Mouse (Mus musculus) B cell, adult 2 months (primary cell): ENCODE measurements around the gene Hoxb8.

Experiments used
- DNase-seq, 2 experiments: peaks; one replicate each; pipeline ENCODE4 v3.0.0; 2022

Gene Hoxb8

GRCm38 (mm10) chr11:96285771-96286738 lies 4.3 kb downstream of the Hoxb8 start, which contains the start of gene Hoxb7:
Hoxb7 (plus strand) TSS chr11:96286623.
- no peak for DNase-seq

DNA sequence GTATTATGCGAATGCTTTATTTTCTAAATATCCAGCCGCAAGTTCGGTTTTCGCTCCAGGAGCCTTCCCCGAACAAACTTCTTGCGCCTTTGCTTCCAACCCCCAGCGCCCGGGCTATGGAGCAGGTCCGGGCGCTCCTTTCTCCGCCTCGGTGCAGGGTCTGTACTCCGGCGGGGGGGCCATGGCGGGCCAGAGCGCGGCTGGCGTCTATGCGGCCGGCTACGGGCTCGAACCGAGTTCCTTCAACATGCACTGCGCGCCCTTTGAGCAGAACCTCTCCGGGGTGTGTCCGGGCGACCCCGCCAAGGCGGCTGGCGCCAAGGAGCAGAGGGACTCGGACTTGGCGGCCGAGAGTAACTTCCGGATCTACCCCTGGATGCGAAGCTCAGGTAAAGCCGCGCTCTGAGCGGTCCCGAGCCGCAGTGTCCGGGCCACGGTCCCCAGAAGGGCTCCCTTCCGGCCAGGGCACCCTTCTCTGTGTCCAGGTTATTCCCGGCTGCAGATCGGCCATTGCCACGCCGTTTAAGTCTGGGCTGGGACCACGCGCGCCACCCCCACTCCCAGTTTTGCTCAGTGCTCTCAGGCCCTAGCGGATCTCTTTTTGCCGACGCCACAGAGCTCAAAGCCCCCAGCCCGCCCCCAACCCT lies 5.2 kb downstream of the Hoxb8 start:
- DNase-seq: peak in 1 of 2 experiments; percentile 36

DNA sequence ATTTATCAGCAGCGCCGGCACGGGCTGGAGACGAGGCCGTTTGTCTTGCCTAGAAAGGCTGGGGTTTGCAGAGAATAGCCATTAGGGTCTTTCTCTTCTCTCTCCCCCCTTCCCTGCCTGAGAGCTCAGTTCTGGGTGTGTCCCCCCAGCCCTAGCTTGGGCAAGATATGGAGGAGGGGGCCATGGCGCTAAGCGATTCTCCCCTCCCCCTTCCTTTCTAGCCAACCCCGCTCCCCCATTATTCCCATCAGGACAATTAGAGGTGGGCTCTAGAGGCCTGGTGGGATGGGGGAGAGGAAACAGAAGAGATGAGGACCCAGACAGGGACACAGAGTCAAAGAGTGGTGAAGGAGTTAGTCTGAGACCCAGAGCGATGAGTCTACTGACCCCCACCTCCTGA lies 5.7 kb downstream of the Hoxb8 start:
- no peak for DNase-seq

DNA sequence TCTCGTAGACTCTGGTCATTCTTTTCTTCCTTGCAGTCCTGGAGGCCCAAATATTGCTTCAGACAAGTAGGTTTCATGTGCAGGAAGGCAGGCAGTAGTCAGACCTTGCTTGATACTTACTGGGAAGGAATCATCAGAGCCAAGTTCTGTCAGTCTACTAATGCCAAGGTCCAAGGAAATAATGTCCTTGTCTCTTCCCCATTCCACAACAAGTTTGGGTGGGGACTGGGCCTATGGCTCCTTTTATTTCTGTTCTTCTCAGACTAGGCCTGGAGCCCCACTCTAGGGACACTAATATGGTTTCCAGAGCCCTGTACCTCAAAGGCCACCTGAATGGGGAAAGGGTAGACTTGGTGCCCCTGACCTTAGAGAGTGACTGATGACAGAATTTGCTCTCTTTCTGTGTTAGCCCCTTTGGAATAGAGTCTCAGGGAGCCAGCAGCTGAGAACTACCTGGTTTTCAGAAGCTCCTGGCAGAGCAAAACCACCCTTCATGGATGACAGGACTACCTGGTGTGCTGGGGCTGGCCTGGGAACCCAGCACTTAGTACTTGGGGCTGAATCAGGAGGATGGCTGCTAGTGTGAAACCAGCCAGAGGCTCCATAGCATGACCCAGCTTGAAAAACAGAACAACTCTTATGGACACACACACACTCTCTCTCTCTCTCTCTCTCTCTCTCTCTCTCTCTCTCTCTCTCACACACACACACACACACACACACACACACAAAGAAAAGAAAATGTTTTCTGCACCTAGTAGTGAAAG lies 6.9 kb downstream of the Hoxb8 start:
- DNase-seq: no peak

DNA sequence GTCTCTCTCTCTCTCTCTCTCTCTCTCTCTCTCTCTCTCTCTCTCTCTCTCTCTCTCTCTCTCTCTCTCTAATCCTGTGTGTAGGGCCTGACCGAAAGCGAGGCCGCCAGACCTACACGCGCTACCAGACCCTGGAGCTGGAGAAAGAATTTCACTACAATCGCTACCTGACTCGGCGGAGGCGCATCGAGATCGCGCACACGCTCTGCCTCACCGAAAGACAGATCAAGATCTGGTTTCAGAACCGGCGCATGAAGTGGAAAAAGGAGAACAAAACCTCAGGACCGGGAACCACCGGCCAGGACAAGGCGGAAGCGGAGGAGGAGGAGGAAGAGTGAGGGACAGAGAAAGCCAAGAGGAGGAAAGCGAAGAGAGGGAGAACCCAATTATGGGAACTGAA lies 7.6 kb downstream of the Hoxb8 start:
- no peak for DNase-seq

DNA sequence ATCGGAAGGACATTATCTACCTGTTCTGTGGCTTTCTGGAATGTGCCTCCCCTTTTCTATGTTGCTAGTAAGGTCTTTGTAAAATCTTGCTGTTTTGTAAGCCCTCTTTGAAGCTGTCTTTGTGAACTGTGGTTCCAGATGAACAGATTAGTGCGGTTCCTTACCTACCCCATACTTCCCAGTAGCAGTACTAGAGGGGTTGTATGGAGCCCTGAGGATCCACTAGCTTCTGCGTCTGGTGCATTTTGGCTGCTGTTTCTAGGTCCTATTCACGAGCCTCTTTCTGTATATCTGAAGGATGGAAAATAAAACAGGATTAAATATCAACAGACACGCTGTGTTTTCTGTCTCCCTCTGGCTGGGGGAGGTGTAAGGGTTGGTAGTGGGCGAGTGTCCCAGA lies 8.1 kb downstream of the Hoxb8 start:
- no peak for DNase-seq

DNA sequence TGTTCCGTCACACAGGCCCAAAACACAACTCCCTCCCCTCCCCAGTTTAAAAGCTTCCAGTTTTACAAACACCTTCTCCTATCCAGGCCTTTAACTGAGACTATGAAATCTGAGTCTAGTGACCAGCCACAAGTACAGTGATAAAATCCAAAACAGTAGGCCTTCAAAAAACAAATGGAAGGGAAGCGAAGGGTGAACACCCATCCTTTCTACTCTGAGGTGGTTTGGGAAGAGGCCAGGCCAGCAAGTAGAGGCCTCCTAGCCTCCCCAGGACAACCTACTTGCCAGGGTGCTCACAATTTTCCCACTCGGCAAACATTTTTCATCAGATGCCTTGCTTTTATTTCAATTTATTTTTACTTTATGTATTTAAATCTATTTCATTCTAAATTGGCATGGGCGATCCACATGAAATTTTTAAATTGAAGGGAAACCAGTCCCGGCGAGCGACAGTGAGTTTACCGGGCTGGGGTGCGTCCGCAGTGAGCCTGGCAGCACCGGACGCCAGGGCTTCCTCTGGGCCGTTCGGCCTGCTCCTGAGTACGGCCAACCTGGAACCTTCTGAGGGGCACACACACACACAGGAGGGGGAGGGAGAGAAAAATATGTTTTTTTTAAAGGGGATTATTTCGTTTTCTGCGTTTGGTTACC lies 9.1 kb downstream of the Hoxb8 start:
- no peak for DNase-seq

DNA sequence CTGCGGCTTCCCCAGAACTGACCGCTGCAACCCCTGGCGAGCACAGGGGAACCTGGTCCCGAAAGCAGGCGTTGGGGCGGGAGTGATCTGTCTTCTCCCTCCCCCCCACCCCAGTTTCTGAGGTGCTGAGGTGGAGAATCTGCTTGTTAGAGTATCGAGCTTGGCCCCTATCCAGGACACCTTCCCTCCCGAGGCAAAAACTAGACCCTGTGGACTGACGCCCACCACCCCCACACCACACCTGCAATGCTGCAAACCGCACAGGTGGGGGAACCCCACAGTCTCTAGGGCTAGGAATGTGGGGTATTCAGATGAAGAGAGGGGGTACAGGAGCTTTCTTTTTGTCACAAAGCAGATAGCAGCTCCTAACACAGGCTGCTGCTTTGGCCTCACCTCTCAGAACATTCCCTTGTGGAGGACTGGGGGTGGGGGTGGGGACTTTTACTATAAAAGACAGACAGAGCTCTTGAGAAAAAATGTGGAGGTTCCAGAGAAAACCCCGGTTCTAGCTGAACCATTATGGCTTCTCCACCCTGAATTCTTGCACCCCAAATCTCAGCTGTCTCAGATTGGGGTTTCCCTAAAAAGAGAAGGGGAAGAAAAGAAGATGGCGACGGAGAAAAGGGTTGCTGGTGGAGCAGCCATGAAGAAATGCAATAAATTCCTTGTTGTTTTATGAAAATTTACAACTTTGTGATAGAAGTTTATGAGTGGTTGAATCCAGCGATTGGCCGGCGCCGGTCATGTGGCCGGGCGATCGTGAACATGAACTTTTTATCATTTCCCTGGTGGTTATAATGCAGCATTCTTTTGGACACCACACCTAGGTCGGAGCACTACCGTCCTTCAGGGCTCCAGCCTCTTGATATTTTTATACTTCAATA lies 10.2 kb downstream of the Hoxb8 start, which contains the start of gene Hoxb6:
Gene Hoxb6 (plus strand): TSS at position 796 of the 884 bp plus-strand sequence.
- no peak for DNase-seq

DNA sequence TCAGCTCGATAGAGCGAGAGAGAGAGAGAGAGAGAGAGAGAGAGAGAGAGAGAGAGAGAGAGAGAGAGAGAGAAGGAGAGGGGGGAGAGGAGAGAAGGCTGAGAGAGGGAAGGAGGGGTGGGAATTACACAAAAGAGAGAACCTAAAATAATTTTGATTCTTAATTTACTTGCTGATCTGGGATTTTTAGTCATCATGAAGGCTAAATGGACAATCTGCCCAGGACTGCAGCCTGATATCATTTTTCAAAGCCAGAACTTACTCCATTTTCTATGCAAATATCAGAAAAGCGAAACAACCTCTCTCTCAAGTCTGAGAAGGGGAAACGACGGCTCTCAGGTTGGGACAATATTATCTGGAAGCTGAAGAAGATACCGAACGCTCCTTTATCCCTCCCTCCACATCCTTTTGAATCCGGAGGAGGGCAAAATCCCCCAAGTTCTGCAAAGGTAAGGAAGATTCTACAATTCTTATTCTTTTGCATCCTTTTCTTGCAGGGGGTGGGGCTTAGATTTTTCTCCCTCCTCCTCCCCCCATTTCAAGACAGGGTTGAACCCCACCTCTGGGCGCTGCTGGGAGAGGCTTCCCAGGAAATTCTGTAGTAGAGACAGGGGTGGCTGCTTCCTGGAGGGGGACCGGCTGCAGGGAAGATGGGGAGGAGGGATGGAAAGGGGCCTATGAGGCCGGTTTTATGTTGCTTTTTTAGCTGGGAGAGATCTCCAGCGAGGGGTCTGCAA lies 11.0 kb downstream of the Hoxb8 start:
- DNase-seq: no peak

DNA sequence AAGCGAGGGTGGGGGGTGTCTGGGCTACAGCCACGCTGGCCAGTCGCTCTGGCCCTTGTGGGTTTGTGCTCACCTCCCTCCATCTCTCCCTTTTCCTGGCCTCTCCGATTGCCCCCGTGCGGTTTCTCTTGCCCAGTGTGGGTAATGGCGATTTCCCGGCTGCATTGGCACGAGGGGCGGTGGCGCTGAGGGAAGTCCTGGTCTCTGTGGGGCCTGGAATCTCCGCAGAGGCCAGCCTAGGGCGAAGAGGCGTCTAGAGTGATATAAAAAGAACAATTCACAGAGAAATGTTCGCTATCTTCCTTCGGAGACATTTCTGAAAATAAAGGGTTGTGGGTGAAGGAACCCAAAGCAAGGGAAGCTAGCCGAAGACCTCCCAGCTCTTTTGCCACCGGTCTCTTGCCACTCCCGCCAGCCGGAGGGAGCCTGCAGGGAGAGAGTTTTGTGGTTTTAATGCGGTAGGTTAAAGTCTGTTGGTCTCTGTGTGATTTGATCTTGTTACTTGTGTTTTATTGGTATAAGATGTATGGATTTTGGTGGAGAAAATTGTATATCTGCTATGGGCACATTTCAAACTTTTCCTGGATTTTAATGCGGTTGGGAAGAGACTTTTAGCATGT lies 11.7 kb downstream of the Hoxb8 start:
- no peak for DNase-seq

DNA sequence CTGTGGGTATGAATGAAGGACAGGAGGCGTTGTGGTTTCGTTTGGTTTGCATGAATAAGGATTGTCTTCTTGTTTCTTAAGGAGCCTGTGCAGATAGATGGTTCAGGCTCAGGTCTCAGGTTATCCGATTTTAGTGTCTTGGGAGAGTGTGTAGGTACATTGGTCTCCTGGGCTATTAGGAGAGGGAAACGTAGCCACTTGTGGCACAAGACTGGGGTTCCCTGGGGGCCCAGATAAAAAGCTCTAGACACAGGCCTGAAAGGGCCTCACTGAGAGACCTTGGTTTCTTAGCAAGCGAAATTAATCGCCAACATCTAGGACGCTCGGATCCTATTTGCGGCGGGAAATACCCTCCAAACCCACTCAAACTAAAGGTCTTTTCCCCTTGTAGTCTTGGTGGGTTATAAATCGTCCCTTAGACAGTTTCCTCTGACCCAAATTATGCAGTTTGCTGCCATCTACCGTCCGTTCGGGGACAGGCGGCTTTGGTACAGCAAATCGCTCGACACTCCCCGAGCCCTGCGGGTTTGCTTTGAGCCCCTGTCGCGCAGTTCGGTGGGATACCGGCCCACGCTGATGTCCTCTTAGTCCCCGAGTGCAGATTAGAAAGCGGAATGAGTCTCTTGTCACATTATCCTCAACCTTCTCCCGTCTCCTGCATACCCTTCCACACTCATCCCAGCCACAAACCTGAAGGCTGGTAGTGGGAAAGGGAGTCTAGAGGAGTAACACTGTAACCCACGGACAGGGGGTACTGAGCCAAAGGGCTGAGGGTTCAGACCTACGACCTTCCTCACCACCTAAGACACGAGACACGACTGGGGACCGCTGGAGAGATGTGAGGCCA lies 12.8 kb downstream of the Hoxb8 start:
- peak; percentile 83 to 85 for DNase-seq

DNA sequence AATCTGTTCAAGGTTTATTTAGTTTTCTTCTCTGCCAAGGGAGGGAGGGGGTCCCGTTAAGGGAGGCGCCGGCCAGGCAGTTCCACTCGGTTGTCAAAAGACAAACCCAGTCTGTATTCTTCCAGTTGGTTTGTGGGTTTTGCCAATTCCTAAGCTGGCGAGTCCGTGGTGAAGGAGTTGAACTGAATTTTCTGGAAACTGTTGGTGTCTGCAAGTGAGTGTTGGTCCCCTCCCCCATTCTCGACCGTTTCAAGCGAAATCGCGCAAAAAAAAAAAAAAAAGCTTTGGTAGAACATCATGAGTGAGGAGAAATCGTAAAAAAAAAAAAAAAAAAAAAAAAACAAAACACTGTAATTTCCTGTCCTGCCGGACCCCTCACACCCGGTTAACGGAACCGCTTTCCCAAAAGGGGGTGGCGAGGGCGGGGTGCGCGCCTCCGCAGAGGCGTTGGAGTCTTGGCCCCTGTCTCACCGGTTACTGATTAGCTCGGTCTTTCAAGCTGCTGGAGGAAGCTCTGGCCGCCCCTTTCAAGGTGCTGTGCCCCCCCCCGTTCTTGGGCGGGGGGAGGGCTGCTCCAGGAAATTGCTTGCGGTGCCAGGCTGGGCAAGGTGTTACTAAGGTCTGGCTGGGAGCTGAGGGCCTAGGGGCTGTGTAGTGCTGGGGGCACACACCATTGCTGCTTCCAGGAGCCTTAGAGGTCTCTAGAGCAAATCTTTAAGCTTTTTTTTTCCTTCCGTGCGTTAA lies 13.6 kb downstream of the Hoxb8 start:
- no peak for DNase-seq

GRCm38 (mm10) chr11:96296997-96297396 lies 15.3 kb downstream of the Hoxb8 start:
- DNase-seq: no peak

- DNase-seq: no peak
These were observed 15.7 kb downstream of the Hoxb8 start for GRCm38 (mm10) chr11:96297428-96297827.

GRCm38 (mm10) chr11:96297968-96298635 lies 16.4 kb downstream of the Hoxb8 start:
- DNase-seq: no peak

GRCm38 (mm10) chr11:96298895-96299667 lies 17.4 kb downstream of the Hoxb8 start:
- DNase-seq: no peak

DNA sequence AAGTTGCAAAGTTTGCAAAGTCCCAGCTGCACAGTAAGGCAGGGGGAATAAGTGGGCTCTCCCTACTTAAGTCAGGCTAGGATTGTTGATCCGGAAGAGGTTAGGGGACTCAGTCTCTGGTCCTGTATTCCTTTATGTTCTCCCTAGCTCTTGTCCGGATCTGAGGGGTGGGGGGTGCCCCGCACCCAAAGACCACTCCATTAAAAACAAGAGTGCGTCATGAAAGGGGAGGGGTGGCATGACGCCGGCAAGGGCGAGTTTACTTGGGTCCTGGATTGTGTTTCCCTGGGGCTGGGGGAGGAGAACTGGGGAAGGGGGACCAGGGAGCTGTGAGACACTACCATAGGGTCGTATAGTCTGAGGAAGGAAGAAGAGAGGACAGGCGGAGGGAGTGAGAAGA lies 18.1 kb downstream of the Hoxb8 start:
- DNase-seq: no peak
